Mouse (Mus musculus) forebrain, embryonic 15.5 days (tissue): ENCODE measurements at regions not wholly inside any gene's neighbourhood (a gene's known extent, or its start where the extent isn't known, plus 50 kb on each side); places are given as distances from the start of the nearest gene placed in this dataset.
A peak's percentile ranks its signal among the peaks of the same experiment; 100 is the strongest.

Source experiments
- ATAC-seq: fragments of 200-750 bp; cut with Nextera tagmentation; replicated peaks from 2 replicates; pipeline ENCODE4 v1.8.0; 2017; ENCODE audit warnings: mild to moderate bottlenecking, moderate TSS enrichment, moderate library complexity
- H3K27ac ChIP-seq: fragments of 300-500 bp; sonication (generic); replicated peaks from 2 replicates; pipeline ENCODE4 v1.5.1; 2015; ENCODE audit warnings: mild to moderate bottlenecking, inconsistent platforms
- H3K27me3 ChIP-seq: fragments of 300-500 bp; sonication (generic); 2 replicates; pipeline ENCODE4 v1.6.1; 2015; ENCODE audit warnings: inconsistent platforms
- H3K36me3 ChIP-seq: fragments of 300-500 bp; sonication (generic); 2 replicates; pipeline ENCODE4 v1.6.1; 2015; ENCODE audit warnings: mild to moderate bottlenecking, inconsistent platforms
- H3K4me1 ChIP-seq: fragments of 300-500 bp; sonication (generic); 2 replicates; pipeline ENCODE4 v1.6.1; 2015; ENCODE audit warnings: inconsistent platforms
- H3K4me2 ChIP-seq: fragments of 300-500 bp; sonication (generic); replicated peaks from 2 replicates; pipeline ENCODE4 v1.6.1; 2015; ENCODE audit warnings: mild to moderate bottlenecking, inconsistent platforms
- H3K4me3 ChIP-seq: fragments of 300-500 bp; sonication (generic); 2 replicates; pipeline ENCODE4 v1.5.1; 2015; ENCODE audit warnings: mild to moderate bottlenecking, inconsistent platforms
- H3K9ac ChIP-seq: fragments of 300-500 bp; sonication (generic); replicated peaks from 2 replicates; pipeline ENCODE4 v1.6.1; 2015; ENCODE audit warnings: mild to moderate bottlenecking, inconsistent platforms
- H3K9me3 ChIP-seq: fragments of 300-500 bp; sonication (generic); 2 replicates; pipeline ENCODE4 v1.6.1; 2016; ENCODE audit warnings: inconsistent platforms
- WGBS: fragments of 180-500 bp; shearing (Covaris S2); methylation state at CpG from one replicate; pipeline ENCODE4 v1.1.7; 2015; ENCODE audit warnings: mixed read lengths; 5-methylcytosine and 5-hydroxymethylcytosine counted together

GRCm38 (mm10) chr8:64542501-64542900, 150.4 kb downstream of the Cpe start:
- WGBS = 90% methylated on average over 3 of the region's 3 CpGs
- H3K27ac ChIP-seq = no peak overlapping the region
- no peak overlapping the region for H3K4me2 ChIP-seq
- H3K36me3 ChIP-seq = no peaks in the 10 kb centered on the region
- H3K9me3 ChIP-seq = no peaks in the 10 kb centered on the region
- H3K4me1 ChIP-seq = no peaks in the 10 kb centered on the region
- no peak overlapping the region for H3K4me3 ChIP-seq
- H3K9ac ChIP-seq = no peak overlapping the region
- H3K27me3 ChIP-seq = no peaks in the 10 kb centered on the region
- no peak for ATAC-seq

DNA sequence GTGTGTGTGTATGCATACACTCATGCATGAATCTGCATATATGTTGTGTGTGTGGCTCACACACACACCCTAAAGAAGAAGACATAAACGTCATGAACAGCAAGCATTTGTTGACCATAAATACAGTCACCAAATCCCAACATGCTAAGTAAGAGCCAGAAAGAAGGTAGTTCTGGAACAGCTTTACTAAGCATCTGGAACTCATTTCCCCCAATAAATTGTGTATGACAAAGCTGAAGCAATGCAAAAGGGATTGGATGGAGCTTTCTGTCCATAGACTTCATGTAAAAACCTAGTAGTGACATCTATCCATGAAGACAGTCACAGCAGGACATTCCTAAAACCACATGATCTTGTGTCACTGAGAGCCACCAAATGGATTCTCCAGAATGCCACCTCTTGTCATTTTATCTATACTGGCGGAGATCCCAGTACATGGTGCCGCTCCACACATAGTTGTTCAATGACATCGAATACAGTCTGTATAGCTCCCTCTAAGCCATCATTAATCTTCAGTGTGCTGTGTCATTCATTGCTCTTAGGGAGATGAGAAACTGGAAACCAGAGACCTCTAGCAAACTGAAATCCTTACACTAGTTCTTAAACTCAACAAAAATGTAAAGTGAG, 152.9 kb downstream of the Cpe start:
- no peaks in the 10 kb centered on the region for H3K27me3 ChIP-seq
- ATAC-seq = no peak
- H3K4me3 ChIP-seq = no peak overlapping the region
- H3K4me2 ChIP-seq = no peak overlapping the region
- H3K4me1 ChIP-seq = no peaks in the 10 kb centered on the region
- 91% methylated on average over 4 of the region's 4 CpGs for WGBS
- H3K27ac ChIP-seq = no peak overlapping the region
- no peaks in the 10 kb centered on the region for H3K9me3 ChIP-seq
- no peaks in the 10 kb centered on the region for H3K36me3 ChIP-seq
- H3K9ac ChIP-seq = no peak overlapping the region

GRCm38 (mm10) chr8:64531780-64532179, 161.1 kb downstream of the Cpe start:
- Histone ChIP-seq H3K9ac (no peak overlapping the region), H3K4me3 (no peak overlapping the region), H3K9me3 (no peaks in the 10 kb centered on the region), H3K4me1 (no peaks in the 10 kb centered on the region), H3K27me3 (no peaks in the 10 kb centered on the region), H3K36me3 (no peaks in the 10 kb centered on the region), H3K27ac (no peak overlapping the region), H3K4me2 (no peak overlapping the region)
- ATAC-seq = no peak
- WGBS = 95% methylated on average over 2 of the region's 2 CpGs

DNA sequence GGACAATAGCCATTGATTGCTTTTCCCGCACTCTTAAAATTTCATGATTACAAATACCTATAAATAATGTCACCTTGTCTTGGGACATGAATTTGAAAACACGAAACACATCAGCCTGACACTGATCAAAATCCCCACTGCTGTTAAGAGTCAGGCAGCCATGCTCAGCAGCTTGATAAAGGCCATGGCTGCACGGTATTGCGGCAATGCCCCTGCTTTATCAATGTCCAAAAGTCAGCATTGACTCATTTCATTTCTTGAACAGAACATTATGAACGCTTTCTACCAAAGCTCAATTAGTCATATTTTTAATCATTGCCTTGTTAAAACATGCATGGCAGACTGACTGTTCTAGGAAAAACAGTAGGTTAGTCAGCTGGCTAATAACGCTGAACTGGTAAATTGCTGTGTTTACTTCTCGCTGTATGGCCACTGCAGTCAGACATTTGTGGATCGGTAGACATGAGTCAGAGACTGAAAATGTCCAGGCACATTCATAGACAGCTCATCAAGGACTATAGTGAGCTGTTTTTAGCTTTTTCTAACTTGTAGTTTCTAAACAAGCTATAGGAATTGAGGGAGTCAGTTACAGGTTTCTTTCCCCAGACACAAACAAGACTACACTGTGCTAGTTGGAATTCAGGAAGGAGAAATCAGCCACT, 170.3 kb downstream of the Cpe start:
- Histone ChIP-seq H3K36me3 (no peaks in the 10 kb centered on the region), H3K27ac (no peak overlapping the region), H3K9ac (no peak overlapping the region), H3K9me3 (no peaks in the 10 kb centered on the region), H3K4me1 (no peaks in the 10 kb centered on the region), H3K4me3 (no peak overlapping the region), H3K27me3 (no peaks in the 10 kb centered on the region), H3K4me2 (no peak overlapping the region)
- 86% methylated on average over 8 of the region's 8 CpGs for WGBS
- no peak for ATAC-seq

DNA sequence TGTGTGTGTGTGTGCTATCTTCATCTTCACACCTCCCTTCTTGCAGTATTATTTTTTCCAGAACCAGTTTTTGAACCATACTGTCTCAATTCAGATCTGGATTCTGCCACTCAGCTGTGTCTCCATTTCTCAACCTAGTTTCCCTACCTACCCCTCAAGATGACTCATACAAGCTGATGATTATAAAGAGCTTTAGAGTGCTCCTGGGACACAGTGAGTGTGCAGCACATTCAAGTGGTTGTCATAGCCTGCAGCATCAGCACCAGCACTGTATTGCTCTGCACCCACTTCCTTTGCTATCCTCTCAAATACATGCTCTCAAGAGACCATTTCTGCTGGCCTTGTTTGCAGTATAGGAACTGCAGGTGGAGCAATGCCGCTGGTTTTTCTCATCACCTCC, 173.2 kb downstream of the Cpe start:
- Histone ChIP-seq H3K9me3 (no peaks in the 10 kb centered on the region), H3K36me3 (no peaks in the 10 kb centered on the region), H3K27me3 (no peaks in the 10 kb centered on the region), H3K4me2 (no peak overlapping the region), H3K4me3 (no peak overlapping the region), H3K4me1 (no peaks in the 10 kb centered on the region), H3K27ac (no peak overlapping the region), H3K9ac (no peak overlapping the region)
- ATAC-seq = no peak
- WGBS = 83% methylated on average over 1 of the region's 1 CpGs

- H3K27ac ChIP-seq = no peak overlapping the region
- no peaks in the 10 kb centered on the region for H3K36me3 ChIP-seq
- H3K4me3 ChIP-seq = no peak overlapping the region
- WGBS = 88% methylated on average over 5 of the region's 5 CpGs
- ATAC-seq = no peak
- no peaks in the 10 kb centered on the region; the same call in 1 of the 2 replicates for H3K9me3 ChIP-seq
- no peaks in the 10 kb centered on the region for H3K4me1 ChIP-seq
- no peaks in the 10 kb centered on the region for H3K27me3 ChIP-seq
- H3K4me2 ChIP-seq = no peak overlapping the region
- no peak overlapping the region for H3K9ac ChIP-seq
Observed at GRCm38 (mm10) chr8:64515923-64516322, 176.9 kb downstream of the Cpe start.

DNA sequence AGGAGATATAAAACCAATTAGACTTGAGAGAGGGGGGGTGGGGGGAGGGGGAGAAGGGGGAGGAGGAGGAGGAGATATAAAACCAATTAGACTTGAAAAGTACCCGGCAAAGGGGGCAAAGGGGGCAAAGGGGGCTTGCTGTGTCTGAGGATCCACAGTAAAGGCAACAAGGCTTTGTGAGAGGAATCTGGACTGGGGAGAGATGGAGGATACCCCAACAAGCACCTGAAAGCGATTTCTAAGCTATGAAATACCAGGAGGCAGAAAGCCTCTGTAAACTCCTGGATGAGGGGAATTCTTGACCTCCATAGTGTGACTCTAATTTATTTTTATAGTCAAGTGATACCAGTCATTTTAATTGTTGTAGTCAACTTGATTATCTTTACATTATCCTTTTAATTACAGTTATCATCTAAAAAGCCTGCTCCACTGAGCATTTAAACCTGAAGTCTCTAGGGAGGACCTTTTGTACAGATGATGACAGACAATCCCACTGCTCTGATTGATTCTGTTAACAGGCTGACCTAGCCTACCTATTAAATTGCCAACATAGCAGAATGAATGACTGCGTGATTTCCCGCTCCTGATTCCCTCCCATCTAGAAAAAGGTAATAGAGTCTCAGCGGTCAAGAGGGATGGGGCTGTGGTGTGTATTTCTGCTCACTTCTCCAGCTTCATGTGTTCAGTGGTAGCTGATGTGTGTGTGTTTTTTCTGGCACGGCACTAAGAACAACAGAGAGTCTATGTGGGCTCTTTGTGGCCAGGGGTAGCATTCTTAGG, 195.4 kb downstream of the Cpe start:
- WGBS = 34% methylated on average over 6 of the region's 6 CpGs
- Histone ChIP-seq H3K4me1 (peaks cover 10% of the 10 kb centered on the region), H3K4me3 (no peak overlapping the region), H3K9me3 (no peaks in the 10 kb centered on the region), H3K27ac (no peak overlapping the region), H3K27me3 (no peaks in the 10 kb centered on the region), H3K36me3 (no peaks in the 10 kb centered on the region), H3K9ac (no peak overlapping the region), H3K4me2 (no peak overlapping the region)
- peak; percentile 48; the same call in 1 of the 2 replicates for ATAC-seq

GRCm38 (mm10) chr8:64496333-64497213, 196.3 kb downstream of the Cpe start:
- WGBS = 17% methylated on average over 14 of the region's 14 CpGs
- Histone ChIP-seq H3K4me1 (peaks cover 10% of the 10 kb centered on the region), H3K4me3 (no peak overlapping the region), H3K4me2 (peak overlapping the region; percentile 16), H3K27ac (no peak overlapping the region), H3K36me3 (no peaks in the 10 kb centered on the region), H3K9me3 (no peaks in the 10 kb centered on the region), H3K9ac (no peak overlapping the region), H3K27me3 (no peaks in the 10 kb centered on the region)
- ATAC-seq = peak; percentile 79

DNA sequence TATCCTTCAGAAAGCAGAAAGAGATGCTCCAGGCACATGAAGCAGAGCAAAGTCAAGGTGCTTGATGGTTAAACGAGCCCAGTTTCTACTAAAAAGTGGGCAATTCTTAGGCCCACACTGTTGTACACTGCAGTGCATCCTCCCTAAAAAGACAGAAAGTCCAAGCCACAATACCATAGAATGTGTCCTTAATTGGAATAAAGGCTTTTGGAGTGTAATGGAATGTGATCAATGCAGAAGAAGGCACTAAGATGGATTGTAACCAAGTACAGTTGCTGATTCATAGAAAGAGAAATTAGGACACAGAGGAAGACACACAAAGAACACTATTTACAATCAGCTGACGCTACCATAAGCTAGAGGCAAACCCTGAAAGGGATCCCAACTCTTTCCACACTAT, 201.3 kb downstream of the Cpe start:
- Histone ChIP-seq H3K4me3 (no peak overlapping the region), H3K27ac (no peak overlapping the region), H3K27me3 (no peaks in the 10 kb centered on the region), H3K4me1 (peaks cover 4% of the 10 kb centered on the region), H3K9me3 (no peaks in the 10 kb centered on the region), H3K4me2 (no peak overlapping the region), H3K9ac (no peak overlapping the region), H3K36me3 (no peaks in the 10 kb centered on the region)
- no peak for ATAC-seq
- WGBS = 94% methylated on average over 2 of the region's 2 CpGs

DNA sequence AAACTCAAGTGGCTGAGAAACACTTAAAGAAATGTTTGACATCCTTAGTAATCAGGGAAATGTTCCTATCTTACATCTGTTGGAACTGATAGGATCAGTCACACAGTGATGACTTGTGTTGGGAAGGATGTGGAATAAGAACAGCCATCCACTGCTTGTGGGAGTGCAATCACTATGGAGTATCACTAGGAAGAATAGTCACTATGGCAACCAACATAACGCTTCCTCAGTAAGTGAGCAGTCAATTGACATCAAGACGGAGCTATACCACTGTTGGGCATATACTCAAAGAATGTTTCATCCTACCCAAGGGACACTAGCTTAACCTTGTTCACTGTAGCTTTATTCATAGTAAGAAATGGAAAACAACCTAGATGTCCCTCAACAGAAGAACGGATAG, 204.8 kb downstream of the Cpe start:
- ATAC-seq = no peak
- no peaks in the 10 kb centered on the region for H3K36me3 ChIP-seq
- no peak overlapping the region for H3K4me2 ChIP-seq
- H3K27ac ChIP-seq = no peak overlapping the region
- no peak overlapping the region for H3K9ac ChIP-seq
- H3K4me1 ChIP-seq = no peaks in the 10 kb centered on the region
- H3K4me3 ChIP-seq = no peak overlapping the region
- WGBS = 71% methylated on average over 3 of the region's 3 CpGs
- no peaks in the 10 kb centered on the region for H3K9me3 ChIP-seq
- H3K27me3 ChIP-seq = no peaks in the 10 kb centered on the region

DNA sequence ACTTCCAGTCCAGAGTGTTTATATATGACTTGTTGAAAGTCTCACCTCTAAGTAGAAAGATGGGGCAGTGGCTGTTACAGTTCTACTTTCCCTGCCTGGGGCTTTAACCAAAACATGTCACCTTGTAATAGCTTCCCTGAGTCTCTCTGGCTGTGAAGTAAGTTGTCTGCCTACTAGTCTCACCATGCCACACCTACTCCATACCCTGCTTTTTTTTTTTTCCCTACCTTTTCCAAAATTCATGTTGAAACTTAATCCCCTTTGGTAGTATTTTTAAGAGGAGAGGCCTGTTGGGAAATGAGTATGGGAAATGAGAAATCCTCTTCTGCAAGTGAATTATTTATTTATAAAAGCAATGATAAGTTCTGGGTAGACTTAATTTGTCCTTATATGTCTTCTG, 219.6 kb downstream of the Cpe start:
- H3K4me2 ChIP-seq = no peak overlapping the region
- peaks cover 11% of the 10 kb centered on the region for H3K4me1 ChIP-seq
- no peaks in the 10 kb centered on the region for H3K27me3 ChIP-seq
- no peak overlapping the region for H3K9ac ChIP-seq
- H3K9me3 ChIP-seq = no peaks in the 10 kb centered on the region
- ATAC-seq = no peak
- H3K36me3 ChIP-seq = no peaks in the 10 kb centered on the region
- no peak overlapping the region for H3K4me3 ChIP-seq
- H3K27ac ChIP-seq = no peak overlapping the region

- Histone ChIP-seq H3K27me3 (no peaks in the 10 kb centered on the region), H3K36me3 (no peaks in the 10 kb centered on the region), H3K4me2 (no peak overlapping the region), H3K4me3 (no peak overlapping the region), H3K4me1 (peaks cover 11% of the 10 kb centered on the region), H3K9me3 (no peaks in the 10 kb centered on the region), H3K9ac (no peak overlapping the region), H3K27ac (peak overlapping the region; percentile 50; the same call in 1 of the 2 replicates)
- WGBS = 71% methylated on average over 1 of the region's 1 CpGs
- ATAC-seq = peak; percentile 77
Observed at GRCm38 (mm10) chr8:64472801-64473270, 220.0 kb downstream of the Cpe start.
